Mouse (Mus musculus) right cerebral cortex, postnatal 36 days (tissue): ENCODE measurements around the gene Siae.

Source experiments
- DNase-seq, 2 experiments: peaks; one replicate each; pipeline ENCODE4 v3.0.0; 2022; ENCODE audit warnings: low spot score in 2 of 2, mixed read lengths in 1 of 2

The Siae gene

GRCm38 (mm10) chr9:37540701-37541575, 14.6 kb upstream of the Siae start:
- no peak for DNase-seq

GRCm38 (mm10) chr9:37541851-37542642, 13.5 kb upstream of the Siae start:
- DNase-seq, result no peak

- no peak for DNase-seq
Measured at GRCm38 (mm10) chr9:37543869-37544440, 11.5 kb upstream of the Siae start.

GRCm38 (mm10) chr9:37544447-37545165, 10.9 kb upstream of the Siae start:
- peak; percentile 76 to 80 for DNase-seq

- no peak for DNase-seq
Measured at GRCm38 (mm10) chr9:37545166-37545610, 10.3 kb upstream of the Siae start.

- DNase-seq, result no peak
Measured at GRCm38 (mm10) chr9:37545847-37546452, 9.5 kb upstream of the Siae start.

GRCm38 (mm10) chr9:37546889-37547288, 8.6 kb upstream of the Siae start:
- DNase-seq, result no peak

- DNase-seq, result no peak
Measured at GRCm38 (mm10) chr9:37550435-37550834, 5.1 kb upstream of the Siae start.

GRCm38 (mm10) chr9:37551751-37552531, 3.6 kb upstream of the Siae start:
- DNase-seq, result no peak

- peak; percentile 86 to 93 for DNase-seq
Measured at GRCm38 (mm10) chr9:37552536-37553293, 2.8 kb upstream of the Siae start, which contains the start of gene Nrgn. Nrgn (minus strand) TSS chr9:37552904.

GRCm38 (mm10) chr9:37554279-37554678, 1.2 kb upstream of the Siae start:
- no peak for DNase-seq

GRCm38 (mm10) chr9:37556366-37556765, 868 bp downstream of the Siae start:
- no peak for DNase-seq

- DNase-seq, result no peak
Measured at GRCm38 (mm10) chr9:37560617-37561016, 5.1 kb downstream of the Siae start.

- no peak for DNase-seq
Measured at GRCm38 (mm10) chr9:37563805-37564204, 8.3 kb downstream of the Siae start.

- DNase-seq, result no peak
Measured at GRCm38 (mm10) chr9:37567019-37567418, 11.5 kb downstream of the Siae start.

- DNase-seq, result no peak
Measured at GRCm38 (mm10) chr9:37567454-37567853, 12.0 kb downstream of the Siae start.

GRCm38 (mm10) chr9:37567892-37568604, 12.6 kb downstream of the Siae start:
- peak; percentile 70 to 84 for DNase-seq

- no peak for DNase-seq
Measured at GRCm38 (mm10) chr9:37568605-37569214, 13.2 kb downstream of the Siae start.
